Mouse (Mus musculus) brain, embryonic 14.5 days (tissue): ENCODE data around the gene Arl14ep. TPM values are rescaled to one million over a fixed set of nuclear protein-coding genes. Genes with fewer than 3 reads are reported as not detected.

Experiments
- DNase-seq: peaks from one replicate; pipeline ENCODE4 v3.0.0-alpha.2; 2011; ENCODE audit warnings: low read depth
- CTCF ChIP-seq: fragments of 200-500 bp; IDR thresholded peaks from 2 replicates; pipeline ENCODE4 v1.5.1; 2012; ENCODE audit warnings: inconsistent platforms, mild to moderate bottlenecking, moderate library complexity, borderline replicate concordance; ENCODE audit not compliant: insufficient read depth, insufficient read length; ENCODE audit errors: extremely low read depth
- POLR2A ChIP-seq: fragments of 200-500 bp; IDR thresholded peaks from 2 replicates; pipeline ENCODE4 v1.6.1; 2012; ENCODE audit warnings: mild to moderate bottlenecking, inconsistent platforms, borderline replicate concordance; ENCODE audit not compliant: poor library complexity, insufficient read depth, insufficient read length, severe bottlenecking; ENCODE audit errors: extremely low read depth
- polyA plus RNA-seq: library from polyadenylated mRNA; depleted of rRNA; stranded (reverse); fragments of >200 nt; gene quantifications from 2 replicates; pipeline ENCODE4 v1.2.3, GENCODE M21; 2012

Gene Arl14ep
- polyA plus RNA-seq, 1 experiment, result 27.4 TPM

GRCm38 (mm10) chr2:106972851-106973250, 1.4 kb downstream of the Arl14ep start:
- DNase-seq, result no peak
- TF ChIP-seq CTCF (no peak), POLR2A (no peak)

GRCm38 (mm10) chr2:106970971-106971370, 3.3 kb downstream of the Arl14ep start:
- DNase-seq, result no peak
- TF ChIP-seq POLR2A (no peak), CTCF (no peak)

DNA sequence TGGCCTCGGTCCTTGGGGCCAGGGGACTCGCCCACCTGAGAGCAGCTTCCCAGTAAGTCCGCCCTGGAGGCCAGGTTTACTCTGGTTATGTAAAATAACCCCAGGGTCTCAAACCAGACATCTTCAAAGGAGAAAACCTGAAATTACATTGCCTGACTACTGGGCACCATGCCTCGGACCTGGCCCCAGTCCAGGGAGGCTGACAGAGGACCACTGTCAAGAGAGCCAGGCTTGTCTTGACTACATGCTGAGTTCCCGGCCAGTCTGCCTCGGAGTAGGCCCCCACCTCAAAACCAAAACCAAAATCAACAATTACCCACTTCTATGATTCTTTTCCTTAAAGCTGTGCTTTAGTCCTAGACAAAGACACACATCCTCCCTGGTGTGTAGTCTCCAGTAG, 5.9 kb downstream of the Arl14ep start:
- TF ChIP-seq POLR2A, result no peak
- no peak for TF ChIP-seq CTCF
- DNase-seq, result peak; percentile 58

DNA sequence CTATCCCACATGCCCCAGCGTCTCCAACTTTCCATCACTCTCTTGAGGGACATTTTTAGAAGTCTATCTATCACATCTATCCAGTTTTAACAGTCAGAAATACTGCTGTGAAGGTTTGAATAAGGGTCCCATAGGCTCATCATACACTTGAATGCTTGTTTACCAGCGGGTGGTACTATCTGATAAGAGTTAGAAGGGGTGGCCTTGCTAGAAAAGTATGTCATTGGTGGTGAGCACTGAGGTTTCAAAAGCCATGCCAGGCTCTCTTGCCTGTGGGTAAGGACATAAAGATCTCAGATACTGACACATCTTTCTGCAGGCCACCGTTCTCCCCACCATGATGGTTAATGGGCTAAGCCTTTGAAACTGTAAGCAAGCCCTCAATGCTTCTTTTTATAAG, 10.7 kb downstream of the Arl14ep start:
- DNase-seq, result no peak
- TF ChIP-seq CTCF (no peak), POLR2A (no peak)

GRCm38 (mm10) chr2:106961650-106962049, 12.6 kb downstream of the Arl14ep start:
- DNase-seq, result peak; percentile 44
- TF ChIP-seq CTCF (no peak), POLR2A (no peak)

DNA sequence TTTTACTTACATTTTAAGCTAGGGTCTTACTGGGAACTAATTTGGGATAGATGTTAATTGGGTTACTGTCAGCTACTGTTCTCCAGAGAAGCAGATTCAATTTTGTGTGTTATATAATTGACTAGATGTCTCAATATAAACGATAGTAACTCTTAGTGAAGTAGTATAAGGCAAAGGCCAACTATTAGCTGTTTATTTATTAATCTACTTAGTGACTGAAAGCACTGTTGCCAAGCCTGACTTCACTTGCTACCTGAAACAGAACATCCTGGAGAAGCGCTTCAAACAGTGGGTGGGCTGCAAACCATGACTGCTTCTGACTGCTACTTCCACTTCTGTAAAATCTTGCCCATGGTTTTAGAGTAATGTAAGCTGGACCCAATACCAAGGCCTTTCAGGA, 13.2 kb downstream of the Arl14ep start:
- DNase-seq, result no peak
- no peak for TF ChIP-seq CTCF

- no peak for TF ChIP-seq POLR2A
- TF ChIP-seq CTCF, result peak; percentile 65
- DNase-seq, result peak; percentile 45
Observed at GRCm38 (mm10) chr2:106960237-106960636, 14.0 kb downstream of the Arl14ep start.

DNA sequence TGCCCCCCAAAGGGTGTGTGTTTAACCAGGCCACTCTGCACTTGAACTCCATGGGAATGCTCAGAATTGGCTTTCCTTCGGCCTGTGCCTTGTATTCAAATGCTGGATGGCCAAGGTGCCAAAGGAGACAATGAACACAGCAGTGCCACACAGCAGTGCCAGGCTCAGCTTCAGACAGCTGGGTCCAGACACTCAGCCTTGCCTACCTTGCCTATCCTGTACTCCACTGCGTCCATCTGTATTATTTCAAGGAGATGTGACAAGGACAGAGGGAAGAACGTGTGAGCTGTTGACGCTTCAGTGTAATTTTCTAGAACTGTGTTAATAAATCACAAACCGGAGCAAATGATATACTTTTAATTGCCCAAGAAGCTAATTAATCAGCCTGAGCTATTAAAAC, 14.8 kb downstream of the Arl14ep start:
- DNase-seq, result no peak
- TF ChIP-seq POLR2A, result no peak
- TF ChIP-seq CTCF, result no peak

DNA sequence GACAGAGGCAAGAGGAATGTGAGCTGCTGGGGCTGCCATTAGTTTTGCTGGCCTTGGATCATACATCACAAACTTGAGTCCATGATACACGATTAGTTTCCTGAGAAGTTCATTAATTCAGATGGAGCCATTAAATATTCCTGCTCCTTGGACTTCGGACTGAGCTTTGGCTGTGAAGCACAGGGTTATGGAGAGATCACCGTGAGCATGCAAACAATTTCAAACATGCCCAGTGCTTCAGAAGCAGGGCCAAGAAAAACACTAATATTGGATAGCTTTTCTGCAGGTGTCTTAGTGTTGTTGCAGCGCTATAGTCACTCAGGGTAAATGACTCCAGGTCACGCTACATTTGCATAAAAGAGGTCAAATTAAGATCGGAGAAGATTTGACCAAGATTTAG, 15.3 kb downstream of the Arl14ep start:
- TF ChIP-seq CTCF, result no peak
- TF ChIP-seq POLR2A, result no peak
- DNase-seq, result no peak

DNA sequence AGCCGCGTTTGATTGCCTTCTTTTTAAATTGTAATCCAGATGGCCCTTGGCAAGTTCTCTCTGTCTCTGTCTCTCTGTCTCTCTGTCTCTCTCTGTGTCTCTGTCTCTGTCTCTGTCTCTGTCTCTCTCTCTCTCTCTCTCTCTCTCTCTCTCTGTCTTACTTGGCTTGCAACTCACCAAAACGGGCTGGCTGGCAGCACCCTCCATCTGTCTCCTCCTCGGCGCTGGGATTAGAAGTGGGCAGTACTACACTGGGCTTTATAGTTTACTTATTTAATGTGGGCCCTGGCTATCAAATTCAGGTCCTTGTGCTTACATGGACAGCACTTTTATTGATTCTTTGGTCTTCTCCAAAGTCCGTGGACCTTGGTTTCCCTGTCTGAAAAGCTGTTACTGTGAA, 18.1 kb downstream of the Arl14ep start:
- DNase-seq, result no peak
- TF ChIP-seq POLR2A (no peak), CTCF (no peak)

GRCm38 (mm10) chr2:106955621-106956020, 18.6 kb downstream of the Arl14ep start:
- no peak for TF ChIP-seq POLR2A
- TF ChIP-seq CTCF, result peak; percentile 26; the same call in 1 of the 2 replicates
- peak; percentile 81 for DNase-seq

GRCm38 (mm10) chr2:106954975-106955374, 19.2 kb downstream of the Arl14ep start:
- TF ChIP-seq POLR2A (no peak), CTCF (no peak)
- DNase-seq, result no peak

DNA sequence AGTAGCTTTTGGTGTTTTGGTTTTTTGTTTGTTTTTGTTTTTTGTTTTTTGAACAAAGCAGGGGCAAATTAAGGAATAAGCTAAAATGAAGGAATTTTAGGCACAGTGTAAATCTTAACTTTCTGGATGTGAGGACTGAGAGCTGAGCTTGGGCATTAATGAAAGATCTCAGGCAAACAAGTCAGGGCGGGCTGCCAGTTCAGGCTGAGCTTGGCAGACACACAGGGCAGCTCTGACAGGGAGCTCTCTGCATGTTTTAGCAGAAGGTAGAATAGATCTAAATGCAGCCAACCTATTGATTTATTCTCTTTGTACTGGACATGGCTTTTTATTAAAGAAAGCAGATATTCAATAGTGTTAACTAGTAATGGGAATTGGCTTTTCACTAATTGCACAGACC, 31.8 kb downstream of the Arl14ep start:
- TF ChIP-seq POLR2A, result no peak
- TF ChIP-seq CTCF, result no peak
- peak; percentile 85 for DNase-seq

DNA sequence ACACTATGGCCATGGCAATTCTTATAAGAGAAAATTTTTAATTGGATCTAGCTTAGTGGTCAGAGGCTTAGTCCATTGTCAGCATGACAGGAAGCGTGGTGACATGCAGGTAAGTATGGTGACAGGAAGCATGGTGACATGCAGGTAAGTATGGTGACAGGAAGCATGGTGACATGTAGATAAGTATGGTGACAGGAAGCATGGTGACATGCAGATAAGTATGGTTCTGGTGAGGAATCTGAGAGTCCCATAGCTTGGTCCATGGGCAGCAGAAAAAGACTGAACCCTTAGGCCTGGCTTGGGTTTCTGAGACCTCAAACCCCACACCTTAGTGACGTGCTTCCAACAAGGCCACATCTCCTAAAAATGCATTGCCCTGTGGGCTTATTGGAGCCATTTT, 38.5 kb downstream of the Arl14ep start:
- no peak for DNase-seq
- no peak for TF ChIP-seq POLR2A
- no peak for TF ChIP-seq CTCF
